Comparison of ENCODE assay signal across 26 mouse cellular contexts in genomic region chr9:72558780-72559179, GRCm38 (mm10).
"Had no signal": no experiment of that assay in that cellular context is flagged by ENCODE, and none has a peak within 500 bp of the region (broad histone marks: within the 10 kb centered on the region; RNA-seq: fewer than 3 reads in every experiment).

No protein-coding gene starts in this region.

- H3K9ac ChIP-seq: forebrain, postnatal 0 days; heart, embryonic 12.5 days; hindbrain, embryonic 12.5 days; hindbrain, embryonic 14.5 days; intestine, embryonic 15.5 days; kidney, embryonic 15.5 days; limb, embryonic 13.5 days; limb, embryonic 15.5 days; liver, embryonic 12.5 days had no signal

- H3K36me3 ChIP-seq: heart, embryonic 10.5 days; heart, embryonic 12.5 days; hindbrain, embryonic 10.5 days; hindbrain, embryonic 12.5 days; intestine, embryonic 15.5 days; kidney, embryonic 15.5 days; limb, embryonic 13.5 days; limb, embryonic 15.5 days; liver, embryonic 12.5 days had no signal

- ATAC-seq: forebrain, postnatal 0 days; hindbrain, embryonic 16.5 days; inflammation-experienced regulatory T-cells, adult 6 months; intestine, embryonic 15.5 days; intestine, postnatal 0 days; liver, embryonic 12.5 days had no signal

- H3K4me1 ChIP-seq: heart, embryonic 10.5 days; heart, embryonic 12.5 days; hindbrain, embryonic 10.5 days; hindbrain, embryonic 12.5 days; intestine, embryonic 15.5 days; kidney, embryonic 15.5 days; limb, embryonic 13.5 days; limb, embryonic 15.5 days had no signal

- H3K27me3 ChIP-seq: heart, embryonic 12.5 days; hindbrain, embryonic 12.5 days; intestine, embryonic 15.5 days; kidney, embryonic 15.5 days; limb, embryonic 13.5 days; limb, embryonic 15.5 days; liver, embryonic 12.5 days had no signal

- DNase-seq: forebrain, postnatal 0 days; gastrocnemius, postnatal 14 days; gastrocnemius, postnatal 36 days; heart, adult 18-20 months; heart, postnatal 10 days; heart, postnatal 4 days; kidney, adult 18-20 months; kidney, adult 9 months; kidney, postnatal 14 days; kidney, postnatal 36 days had no signal

- H3K27ac ChIP-seq: heart, embryonic 10.5 days; hindbrain, embryonic 10.5 days; hindbrain, embryonic 12.5 days; hindbrain, embryonic 14.5 days; intestine, embryonic 15.5 days; kidney, embryonic 15.5 days; kidney, postnatal 0 days; layer of hippocampus, adult 2 months; left cerebral cortex, adult 2 months; limb, embryonic 13.5 days; limb, embryonic 15.5 days; liver, embryonic 12.5 days had no signal

- H3K4me3 ChIP-seq: heart, embryonic 10.5 days; heart, embryonic 12.5 days; hindbrain, embryonic 10.5 days; hindbrain, embryonic 12.5 days; intestine, embryonic 15.5 days; kidney, embryonic 15.5 days; layer of hippocampus, adult 2 months; left cerebral cortex, adult 2 months; limb, embryonic 13.5 days; limb, embryonic 15.5 days; liver, embryonic 12.5 days had no signal
